In the genomic region with DNA sequence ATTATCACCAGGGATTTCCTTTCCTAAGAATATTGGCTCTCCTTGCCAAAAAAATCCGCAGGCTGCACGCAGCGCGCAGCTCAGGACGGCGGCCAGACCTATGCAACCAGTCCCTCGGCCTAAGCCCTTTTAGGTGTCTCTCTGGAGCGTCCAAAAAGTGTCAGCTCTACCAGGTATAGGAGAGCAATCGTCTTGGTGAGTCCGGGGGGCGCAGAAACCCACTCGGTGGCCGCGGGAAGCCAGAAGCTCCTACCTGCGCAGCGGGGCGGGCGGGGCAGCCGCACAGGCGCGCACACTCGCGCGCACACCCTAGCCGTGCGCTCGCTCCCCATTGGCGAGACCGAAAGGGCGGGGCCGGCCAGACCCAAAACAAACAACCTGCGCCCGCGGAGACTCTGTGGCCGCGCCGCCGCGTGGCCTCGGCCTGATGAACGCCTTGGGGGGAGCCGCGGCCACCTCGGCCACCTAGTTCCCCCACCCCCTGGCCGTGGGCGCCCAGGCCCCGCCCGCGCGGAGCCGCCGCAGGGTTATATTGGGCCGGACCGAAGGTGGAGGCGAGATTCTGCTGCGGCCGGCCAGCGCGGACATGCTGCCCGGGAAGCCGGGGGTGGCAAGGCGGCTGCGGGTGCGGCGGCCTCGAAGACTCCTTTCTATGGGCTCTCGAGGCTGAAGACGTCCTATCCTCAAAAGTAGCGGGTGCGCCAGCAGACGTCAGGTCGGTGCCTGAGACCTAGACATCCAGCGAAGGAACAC, we compare ENCODE assay signal across 8 mouse cellular contexts. TPM values are rescaled to one million over a fixed set of nuclear protein-coding genes. Genes with fewer than 3 reads are reported as not detected.
DNase-seq lines count a peak whose midpoint lies in the region; ATAC-seq lines count a peak whose summit lies in the region.

No protein-coding gene starts in this region.

- intact Hi-C loops in heart, postnatal 36 days (cut with DNase I), result loop anchor here (2.0 to 5.0 kb wide), 2 partner anchors 351 to 475 kb away; no protein-coding TSS in a partner anchor

- ATAC-seq in embryonic facial prominence, embryonic 12.5 days (ENCODE audit: insufficient number of reproducible peaks, insufficient read depth, low FRiP score, low TSS enrichment), result no peak

- H3K4me1 ChIP-seq in embryonic facial prominence, embryonic 12.5 days, result peaks cover 20% of the 10 kb centered on the region

- H3K27ac ChIP-seq in embryonic facial prominence, embryonic 12.5 days, result no peak overlapping the region

- under 1% methylated on average over 73 of the region's 73 CpGs for WGBS in embryonic facial prominence, embryonic 12.5 days

- H3K36me3 ChIP-seq in embryonic facial prominence, embryonic 12.5 days, result no peaks in the 10 kb centered on the region

- H3K4me3 ChIP-seq in embryonic facial prominence, embryonic 12.5 days, result peak overlapping the region; percentile 68

- H3K4me2 ChIP-seq in embryonic facial prominence, embryonic 12.5 days (replicated peaks), result peak overlapping the region; percentile 100

- peak overlapping the region; percentile 55 for H3K9ac ChIP-seq in embryonic facial prominence, embryonic 12.5 days

- H3K27me3 ChIP-seq in embryonic facial prominence, embryonic 12.5 days, result peaks cover 91% of the 10 kb centered on the region

- no peaks in the 10 kb centered on the region for H3K9me3 ChIP-seq in embryonic facial prominence, embryonic 12.5 days

- peak; percentile 86 to 91 for DNase-seq in urinary bladder, adult 18-20 months (ENCODE audit: low spot score in 2 of 2)
- DNase-seq in urinary bladder, postnatal 10 days (ENCODE audit: low spot score), result no peak
- DNase-seq in heart, postnatal 36 days, result peak; percentile 27 to 52
- DNase-seq in kidney, postnatal 4 days, result peak; percentile 60 to 74
- DNase-seq in lung, postnatal 36 days, result peak; percentile 86
- peak; percentile 48 for DNase-seq in retina, postnatal 1 day
- no peak for DNase-seq in c-Kit-positive CD71-positive TER-119-positive erythroid progenitor cells, embryonic 14.5 days (ENCODE audit: low spot score)

RNA-seq across cellular contexts. Expression of a gene that starts 1.2 kb away (rescaled TPM):
- not detected in 2 replicates for polyA plus RNA-seq in embryonic facial prominence, embryonic 12.5 days (2016; fragmentation: Nextera tagmentation; extraction: Ambion mirVana)
- under 1 TPM in 1 of 2 experiments, not detected in 1; 0.08 TPM for total RNA-seq in heart, postnatal 36 days (2021)

RNA-seq across cellular contexts. Expression of a gene that starts 2.0 kb away (rescaled TPM):
- 1.6 and 2.0 TPM in 2 replicates for polyA plus RNA-seq in embryonic facial prominence, embryonic 12.5 days (2016; fragmentation: Nextera tagmentation; extraction: Ambion mirVana)
- total RNA-seq in heart, postnatal 36 days (2021), result under 1 TPM; 0.33 TPM

Comparison
In these comparisons a context has a peak if more than half of its experiments do, and no peak if none do; other contexts are left out.
1. DNase-seq: peak in urinary bladder, adult 18-20 months (2 of 2), heart, postnatal 36 days (2 of 2), kidney, postnatal 4 days (2 of 2), lung, postnatal 36 days (single experiment) and retina, postnatal 1 day (single experiment); none in urinary bladder, postnatal 10 days (single experiment) and c-Kit-positive CD71-positive TER-119-positive erythroid progenitor cells, embryonic 14.5 days (single experiment).